Mouse (Mus musculus): ENCODE data around the gene Ccnk. TPM values are rescaled to one million over a fixed set of nuclear protein-coding genes. Genes with fewer than 3 reads are reported as not detected.

Ccnk gene
- polyA plus RNA-seq, 1 experiment from 2014 or later: 3.2 TPM

GRCm38 (mm10) chr12:108230077-108230476, 50.7 kb downstream of the Ccnk start:
- no peak overlapping the region for H3K4me3 ChIP-seq (replicated peaks)
- H3K4me1 ChIP-seq: peaks cover 28% of the 10 kb centered on the region
- H3K4me2 ChIP-seq: no peak overlapping the region
- H3K9ac ChIP-seq: no peak overlapping the region
- H3K36me3 ChIP-seq: no peaks in the 10 kb centered on the region
- no peaks in the 10 kb centered on the region for H3K27me3 ChIP-seq (replicated peaks)
- WGBS: 80% methylated on average over 12 of the region's 12 CpGs
- ATAC-seq (ENCODE audit: insufficient read depth, low FRiP score, low read depth): no peak
- H3K9me3 ChIP-seq: no peaks in the 10 kb centered on the region
- H3K27ac ChIP-seq: no peak overlapping the region

GRCm38 (mm10) chr12:108230821-108231794, 51.7 kb downstream of the Ccnk start:
- no peaks in the 10 kb centered on the region for H3K9me3 ChIP-seq
- H3K36me3 ChIP-seq: no peaks in the 10 kb centered on the region
- no peak overlapping the region for H3K27ac ChIP-seq
- peaks cover 27% of the 10 kb centered on the region for H3K4me1 ChIP-seq
- ATAC-seq (ENCODE audit: insufficient read depth, low FRiP score, low read depth): no peak
- no peak overlapping the region for H3K4me2 ChIP-seq
- no peaks in the 10 kb centered on the region for H3K27me3 ChIP-seq (replicated peaks)
- H3K4me3 ChIP-seq (replicated peaks): no peak overlapping the region
- H3K9ac ChIP-seq: no peak overlapping the region
- WGBS: 50% methylated on average over 16 of the region's 18 CpGs

GRCm38 (mm10) chr12:108231901-108232300, 52.5 kb downstream of the Ccnk start:
- Histone ChIP-seq H3K4me3 (replicated peaks) (no peak overlapping the region), H3K27ac (no peak overlapping the region), H3K4me2 (no peak overlapping the region), H3K9me3 (no peaks in the 10 kb centered on the region), H3K36me3 (no peaks in the 10 kb centered on the region), H3K27me3 (replicated peaks) (no peaks in the 10 kb centered on the region), H3K4me1 (peaks cover 32% of the 10 kb centered on the region), H3K9ac (no peak overlapping the region)
- 57% methylated on average over 9 of the region's 9 CpGs for WGBS
- ATAC-seq (ENCODE audit: insufficient read depth, low FRiP score, low read depth): no peak

GRCm38 (mm10) chr12:108233736-108234135, 54.4 kb downstream of the Ccnk start:
- H3K27ac ChIP-seq: no peak overlapping the region
- no peak overlapping the region for H3K9ac ChIP-seq
- H3K4me3 ChIP-seq (replicated peaks): no peak overlapping the region
- H3K36me3 ChIP-seq: no peaks in the 10 kb centered on the region
- ATAC-seq (ENCODE audit: insufficient read depth, low FRiP score, low read depth): no peak
- no peaks in the 10 kb centered on the region for H3K27me3 ChIP-seq (replicated peaks)
- H3K4me1 ChIP-seq: peaks cover 41% of the 10 kb centered on the region
- H3K4me2 ChIP-seq: no peak overlapping the region
- H3K9me3 ChIP-seq: no peaks in the 10 kb centered on the region
- WGBS: 70% methylated on average over 6 of the region's 6 CpGs

- Histone ChIP-seq H3K27ac (0 out of 2 replicates have a peak overlapping the region, but pooled peaks have one; percentile 41), H3K4me1 (peaks cover 43% of the 10 kb centered on the region)
Measured at GRCm38 (mm10) chr12:108234832-108235602, 55.6 kb downstream of the Ccnk start.

GRCm38 (mm10) chr12:108235976-108236555, 56.7 kb downstream of the Ccnk start:
- no peak overlapping the region for H3K27ac ChIP-seq
- H3K36me3 ChIP-seq: no peaks in the 10 kb centered on the region
- ATAC-seq (ENCODE audit: insufficient read depth, low FRiP score, low read depth): no peak
- WGBS: 75% methylated on average over 18 of the region's 18 CpGs
- H3K4me2 ChIP-seq: no peak overlapping the region
- no peak overlapping the region for H3K9ac ChIP-seq
- H3K27me3 ChIP-seq (replicated peaks): no peaks in the 10 kb centered on the region
- H3K4me3 ChIP-seq (replicated peaks): no peak overlapping the region
- H3K4me1 ChIP-seq: peaks cover 53% of the 10 kb centered on the region
- H3K9me3 ChIP-seq: no peaks in the 10 kb centered on the region

More at GRCm38 (mm10) chr12:108234832-108235602, 55.6 kb downstream of the Ccnk start:
- H3K9me3 ChIP-seq: no peaks in the 10 kb centered on the region
- ATAC-seq (ENCODE audit: insufficient read depth, low FRiP score, low read depth): peak; percentile 33; the same call in 1 of the 2 replicates
- H3K9ac ChIP-seq: no peak overlapping the region
- 60% methylated on average over 14 of the region's 14 CpGs for WGBS
- H3K36me3 ChIP-seq: no peaks in the 10 kb centered on the region
- H3K4me2 ChIP-seq: no peak overlapping the region
- no peaks in the 10 kb centered on the region for H3K27me3 ChIP-seq (replicated peaks)
- H3K4me3 ChIP-seq (replicated peaks): no peak overlapping the region

- H3K4me1 ChIP-seq: peaks cover 61% of the 10 kb centered on the region
- no peak overlapping the region for H3K4me3 ChIP-seq (replicated peaks)
Measured at GRCm38 (mm10) chr12:108237300-108238006, 58.1 kb downstream of the Ccnk start.

GRCm38 (mm10) chr12:108238395-108239035, 59.1 kb downstream of the Ccnk start:
- 80% methylated on average over 17 of the region's 17 CpGs for WGBS
- Histone ChIP-seq H3K4me1 (peaks cover 62% of the 10 kb centered on the region), H3K4me2 (no peak overlapping the region), H3K9ac (no peak overlapping the region), H3K36me3 (no peaks in the 10 kb centered on the region), H3K9me3 (no peaks in the 10 kb centered on the region), H3K27ac (no peak overlapping the region), H3K27me3 (replicated peaks) (no peaks in the 10 kb centered on the region), H3K4me3 (replicated peaks) (no peak overlapping the region)
- no peak for ATAC-seq (ENCODE audit: insufficient read depth, low FRiP score, low read depth)

More at GRCm38 (mm10) chr12:108237300-108238006, 58.1 kb downstream of the Ccnk start:
- no peak overlapping the region for H3K9ac ChIP-seq
- no peak overlapping the region for H3K27ac ChIP-seq
- no peak overlapping the region for H3K4me2 ChIP-seq
- H3K36me3 ChIP-seq: no peaks in the 10 kb centered on the region
- WGBS: 72% methylated on average over 6 of the region's 6 CpGs
- H3K9me3 ChIP-seq: no peaks in the 10 kb centered on the region
- no peak for ATAC-seq (ENCODE audit: insufficient read depth, low FRiP score, low read depth)
- no peaks in the 10 kb centered on the region for H3K27me3 ChIP-seq (replicated peaks)

- H3K27ac ChIP-seq: no peak overlapping the region
- no peak overlapping the region for H3K4me2 ChIP-seq
- 62% methylated on average over 5 of the region's 5 CpGs for WGBS
- H3K4me1 ChIP-seq: peaks cover 66% of the 10 kb centered on the region
- no peak overlapping the region for H3K9ac ChIP-seq
- H3K4me3 ChIP-seq (replicated peaks): no peak overlapping the region
- no peaks in the 10 kb centered on the region for H3K9me3 ChIP-seq
- no peaks in the 10 kb centered on the region for H3K27me3 ChIP-seq (replicated peaks)
- no peak for ATAC-seq (ENCODE audit: insufficient read depth, low FRiP score, low read depth)
- H3K36me3 ChIP-seq: no peaks in the 10 kb centered on the region
Measured at GRCm38 (mm10) chr12:108239441-108239840, 60.1 kb downstream of the Ccnk start.

- no peak overlapping the region for H3K4me2 ChIP-seq
- no peaks in the 10 kb centered on the region for H3K9me3 ChIP-seq
- no peak overlapping the region for H3K27ac ChIP-seq
- 67% methylated on average over 13 of the region's 13 CpGs for WGBS
- H3K36me3 ChIP-seq: no peaks in the 10 kb centered on the region
- ATAC-seq (ENCODE audit: insufficient read depth, low FRiP score, low read depth): no peak
- H3K9ac ChIP-seq: no peak overlapping the region
- H3K4me3 ChIP-seq (replicated peaks): no peak overlapping the region
- peaks cover 69% of the 10 kb centered on the region for H3K4me1 ChIP-seq
- no peaks in the 10 kb centered on the region for H3K27me3 ChIP-seq (replicated peaks)
Measured at GRCm38 (mm10) chr12:108240401-108240890, 61.1 kb downstream of the Ccnk start.

Data from stomach, embryonic 15.5 days (tissue).